In genomic region chr9:123964776-123965175, GRCm38 (mm10) we compare ENCODE assay signal across 29 mouse cellular contexts. TPM values are rescaled to one million over a fixed set of nuclear protein-coding genes. Genes with fewer than 3 reads are reported as not detected.
DNase-seq lines count a peak whose midpoint lies in the region; ATAC-seq lines count a peak whose summit lies in the region.
"Had no signal": no experiment of that assay in that cellular context is flagged by ENCODE, and none has a peak within 500 bp of the region (broad histone marks: within the 10 kb centered on the region; RNA-seq: fewer than 3 reads in every experiment).

No protein-coding gene starts in this region.

- ATAC-seq in common myeloid progenitor, adult 5-6 weeks (replicated peaks; ENCODE audit: low read depth, poor library complexity, severe bottlenecking), result peak; percentile 34; the same call in 1 of the 2 replicates
- peak; percentile 64 for ATAC-seq in megakaryocyte, adult 5-6 weeks (ENCODE audit: poor library complexity, severe bottlenecking)
- ATAC-seq: forebrain, embryonic 14.5 days; inflammation-experienced regulatory T-cells, adult 6 months; midbrain, embryonic 13.5 days had no signal

- peak; percentile 22 for DNase-seq in lung, postnatal 25 days (ENCODE audit: low spot score)
- no peak for DNase-seq in lung, postnatal 10 days
- no peak for DNase-seq in testis, postnatal 14 days (ENCODE audit: low spot score)
- DNase-seq in layer of hippocampus, postnatal 14 days (ENCODE audit: low spot score in 2 of 2), result no peak
- DNase-seq in urinary bladder, adult 18-20 months (ENCODE audit: low spot score in 2 of 2), result no peak
- DNase-seq: adrenal gland, adult 8-10 months; B cell, adult 2 months; cerebellum, adult 8-10 months; cerebellum, postnatal 25 days; gastrocnemius, postnatal 25 days; heart, adult 2 months; kidney, adult 11 months; kidney, postnatal 25 days; liver, embryonic 13.5 days; right cerebral cortex, postnatal 25 days; thymus, postnatal 14 days had no signal

RNA-seq across cellular contexts. Expression of gene Ccr1, which starts 3.7 kb away (rescaled TPM):
- total RNA-seq in common myeloid progenitor, adult 5-6 weeks (2017), result 0.59 and 0.87 TPM in 2 replicates
- total RNA-seq in megakaryocyte, adult 5-6 weeks (2015), result 119 and 127 TPM in 2 replicates
- 94.4 and 94.8 TPM in 2 replicates for total RNA-seq in megakaryocyte, adult 5-6 weeks (2017)
- under 1 TPM; 0.57 to 0.62 TPM for total RNA-seq in layer of hippocampus, postnatal 14 days (2021)
- total RNA-seq: megakaryocyte-erythroid progenitor cell, adult 5-6 weeks had no signal

RNA-seq across cellular contexts. Expression of gene Ccr1l1, which starts 13.4 kb away (rescaled TPM):
- total RNA-seq in common myeloid progenitor, adult 5-6 weeks (2017), result not detected in 2 replicates
- total RNA-seq in megakaryocyte, adult 5-6 weeks (2015), result 0.23 and 1.0 TPM in 2 replicates
- total RNA-seq in megakaryocyte, adult 5-6 weeks (2017), result 0.33 TPM in 1 of 2 replicates, not detected in the other
- total RNA-seq in layer of hippocampus, postnatal 14 days (2021), result not detected
- total RNA-seq: adrenal gland, adult 8-10 months; adrenal gland, postnatal 4 days; gastrocnemius, adult 18-20 months; gastrocnemius, postnatal 25 days; heart, adult 2 months; hematopoietic stem cell, adult 5-6 weeks; layer of hippocampus, adult 2 months; layer of hippocampus, postnatal 25 days; left cerebral cortex, adult 8-10 months; left cerebral cortex, postnatal 36 days; megakaryocyte-erythroid progenitor cell, adult 5-6 weeks had no signal

RNA-seq across cellular contexts. Expression of gene Ccr3, which starts 57.0 kb away (rescaled TPM):
- not detected in 2 replicates for total RNA-seq in common myeloid progenitor, adult 5-6 weeks (2017)
- total RNA-seq in megakaryocyte, adult 5-6 weeks (2015), result 15.1 and 20.7 TPM in 2 replicates
- total RNA-seq in megakaryocyte, adult 5-6 weeks (2017), result 22.2 and 28.5 TPM in 2 replicates
- not detected for total RNA-seq in layer of hippocampus, postnatal 14 days (2021)
- total RNA-seq: adrenal gland, adult 8-10 months; gastrocnemius, adult 18-20 months; gastrocnemius, postnatal 25 days; heart, adult 2 months; layer of hippocampus, adult 2 months; layer of hippocampus, postnatal 25 days; left cerebral cortex, adult 8-10 months; left cerebral cortex, postnatal 36 days; megakaryocyte-erythroid progenitor cell, adult 5-6 weeks had no signal

Comparison
In these comparisons a context has a peak if more than half of its experiments do, and no peak if none do; other contexts are left out.
1. RNA of gene Ccr1, which starts 3.7 kb away (total RNA-seq): 94.4 to 127 TPM in megakaryocyte, adult 5-6 weeks; 0.57 to 0.62 TPM in layer of hippocampus, postnatal 14 days and 0.59 to 0.87 TPM in common myeloid progenitor, adult 5-6 weeks; every median in the first group is over 10 times any median in the second.
2. RNA of gene Ccr3, which starts 57.0 kb away (total RNA-seq): 15.1 to 28.5 TPM in megakaryocyte, adult 5-6 weeks; not detected in layer of hippocampus, postnatal 14 days and not detected in common myeloid progenitor, adult 5-6 weeks; every median in the first group is over 10 times any median in the second.